Mouse (Mus musculus): ENCODE results near the gene Cpa2. TPM values are rescaled to one million over a fixed set of nuclear protein-coding genes. Genes with fewer than 3 reads are reported as not detected.

The Cpa2 gene
- polyA plus RNA-seq, 1 experiment from 2014 or later: 2.7 TPM

DNA sequence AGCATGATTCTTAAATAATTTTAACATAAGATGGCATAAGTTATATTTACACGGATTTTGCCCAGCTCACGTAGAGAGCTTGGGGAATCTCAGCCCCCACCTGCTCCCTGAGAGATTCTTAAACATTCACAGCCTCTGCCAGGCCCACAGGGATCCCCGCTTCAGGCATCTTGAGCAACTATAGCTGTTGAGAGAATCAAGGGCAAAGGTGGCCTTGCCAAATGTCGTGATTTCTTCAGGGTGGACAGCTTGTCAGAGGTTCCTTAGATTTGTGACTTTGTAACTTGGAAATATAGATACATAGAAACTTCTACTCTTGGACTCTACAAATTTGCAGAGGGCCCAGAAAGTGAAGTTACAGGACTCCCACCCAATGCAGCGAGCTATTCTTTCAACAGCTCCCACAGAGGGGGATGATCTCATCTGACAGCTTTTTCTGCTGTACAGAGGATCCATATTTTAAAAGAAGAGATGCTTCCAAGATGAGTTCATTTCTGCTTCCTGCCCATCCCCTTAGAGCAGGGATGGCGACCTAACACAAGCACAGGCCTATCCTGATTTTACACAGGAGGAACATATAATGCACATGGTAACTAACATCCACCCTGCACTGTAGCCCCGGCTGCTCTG is 12.1 kb downstream of the Cpa2 start:
- H3K36me3 ChIP-seq (ENCODE audit: control insufficient read depth, insufficient read depth): no peaks in the 10 kb centered on the region
- H3K9ac ChIP-seq (ENCODE audit: low read length): no peak overlapping the region
- H3K4me1 ChIP-seq (ENCODE audit: control insufficient read depth, insufficient read depth, low read length): peaks cover 20% of the 10 kb centered on the region
- WGBS: 69% methylated on average over 7 of the region's 7 CpGs
- H3K4me2 ChIP-seq (ENCODE audit: low read depth, low read length): no peak overlapping the region
- H3K4me3 ChIP-seq (ENCODE audit: low read length): no peak overlapping the region
- no peaks in the 10 kb centered on the region for H3K27me3 ChIP-seq (ENCODE audit: control insufficient read depth, insufficient read depth, low read length)
- no peak overlapping the region for H3K27ac ChIP-seq (ENCODE audit: low read length)
- no peak for ATAC-seq (replicated peaks; ENCODE audit: extremely low read depth, insufficient read depth, low FRiP score)
- no peaks in the 10 kb centered on the region for H3K9me3 ChIP-seq (replicated peaks; ENCODE audit: control insufficient read depth, low read length)

DNA sequence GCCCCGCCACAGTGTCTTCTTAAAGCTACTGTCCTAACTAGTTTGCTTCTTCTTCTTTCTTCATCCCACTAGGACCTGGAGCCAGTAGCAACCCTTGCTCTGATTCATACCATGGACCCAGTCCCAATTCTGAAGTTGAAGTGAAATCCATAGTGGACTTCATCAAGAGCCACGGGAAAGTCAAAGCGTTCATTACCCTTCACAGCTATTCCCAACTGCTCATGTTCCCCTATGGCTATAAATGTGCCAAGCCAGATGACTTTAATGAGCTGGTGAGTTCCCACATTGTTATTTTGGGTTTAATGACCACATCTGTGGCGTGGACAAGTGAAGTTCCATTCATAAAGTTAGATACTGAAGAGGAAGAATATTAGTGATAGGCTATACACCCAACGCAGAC is 12.7 kb downstream of the Cpa2 start:
- no peaks in the 10 kb centered on the region for H3K9me3 ChIP-seq (replicated peaks; ENCODE audit: control insufficient read depth, low read length)
- H3K4me2 ChIP-seq (ENCODE audit: low read depth, low read length): no peak overlapping the region
- peaks cover 18% of the 10 kb centered on the region for H3K4me1 ChIP-seq (ENCODE audit: control insufficient read depth, insufficient read depth, low read length)
- no peak for ATAC-seq (replicated peaks; ENCODE audit: extremely low read depth, insufficient read depth, low FRiP score)
- no peaks in the 10 kb centered on the region for H3K36me3 ChIP-seq (ENCODE audit: control insufficient read depth, insufficient read depth)
- H3K4me3 ChIP-seq (ENCODE audit: low read length): no peak overlapping the region
- no peak overlapping the region for H3K27ac ChIP-seq (ENCODE audit: low read length)
- 82% methylated on average over 5 of the region's 5 CpGs for WGBS
- H3K9ac ChIP-seq (ENCODE audit: low read length): no peak overlapping the region
- no peaks in the 10 kb centered on the region for H3K27me3 ChIP-seq (ENCODE audit: control insufficient read depth, insufficient read depth, low read length)

DNA sequence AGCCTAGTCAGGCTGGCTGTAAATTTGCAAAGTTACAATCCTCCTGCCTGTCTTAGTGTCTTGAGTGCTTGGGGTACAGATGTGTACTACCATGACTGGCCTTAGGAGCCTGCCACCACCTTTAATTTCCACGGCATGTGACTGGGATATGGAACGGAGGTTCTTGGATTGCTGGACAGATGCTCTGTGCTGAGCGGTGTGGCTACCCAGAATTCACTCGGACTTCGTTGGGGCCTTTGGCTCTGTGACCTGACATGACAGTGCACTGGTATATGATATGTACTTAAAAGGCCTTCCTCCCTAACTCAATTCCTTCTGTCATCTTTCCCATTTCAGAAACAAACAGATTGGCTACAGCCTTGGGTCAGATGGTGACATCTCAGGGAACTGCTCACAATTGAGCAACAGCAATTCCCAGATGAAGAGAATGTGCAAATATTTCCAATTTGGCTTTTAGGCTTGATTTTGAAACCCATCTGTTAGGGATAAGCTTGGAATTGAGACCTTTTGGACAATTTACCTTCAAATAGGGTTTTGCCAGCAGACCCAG is 13.3 kb downstream of the Cpa2 start:
- Histone ChIP-seq H3K27ac (ENCODE audit: low read length) (no peak overlapping the region), H3K9ac (ENCODE audit: low read length) (no peak overlapping the region), H3K27me3 (ENCODE audit: control insufficient read depth, insufficient read depth, low read length) (no peaks in the 10 kb centered on the region), H3K4me2 (ENCODE audit: low read depth, low read length) (no peak overlapping the region), H3K36me3 (ENCODE audit: control insufficient read depth, insufficient read depth) (no peaks in the 10 kb centered on the region), H3K9me3 (replicated peaks; ENCODE audit: control insufficient read depth, low read length) (no peaks in the 10 kb centered on the region), H3K4me1 (ENCODE audit: control insufficient read depth, insufficient read depth, low read length) (peaks cover 14% of the 10 kb centered on the region), H3K4me3 (ENCODE audit: low read length) (no peak overlapping the region)
- 82% methylated on average over 5 of the region's 5 CpGs for WGBS
- no peak for ATAC-seq (replicated peaks; ENCODE audit: extremely low read depth, insufficient read depth, low FRiP score)

DNA sequence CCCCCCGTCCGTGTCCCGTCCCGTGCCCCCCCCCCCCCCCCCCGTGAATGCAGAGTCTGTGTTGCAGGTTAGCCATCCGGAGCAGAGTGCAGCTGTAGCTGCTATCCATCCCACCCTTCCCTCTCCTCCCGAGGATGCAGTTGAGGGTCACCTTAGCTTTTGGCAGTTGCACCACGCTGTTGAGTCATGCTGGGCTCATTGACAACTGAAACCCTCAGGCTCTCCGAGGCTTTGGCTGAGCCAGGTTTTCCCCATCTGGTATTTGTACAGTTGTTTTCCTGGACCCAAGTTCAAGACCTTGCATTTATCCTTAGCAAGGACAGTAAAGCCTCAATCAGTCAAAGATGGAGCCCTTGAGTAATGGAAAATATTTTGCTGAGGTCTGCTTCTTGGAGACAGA is 14.7 kb downstream of the Cpa2 start:
- 0 out of 2 replicates have a peak overlapping the region, but pooled peaks have one; percentile 18 for H3K27ac ChIP-seq (ENCODE audit: low read length)
- 0 out of 2 replicates have a peak, but pooled peaks have one; percentile 30 for ATAC-seq (replicated peaks; ENCODE audit: extremely low read depth, insufficient read depth, low FRiP score)

DNA sequence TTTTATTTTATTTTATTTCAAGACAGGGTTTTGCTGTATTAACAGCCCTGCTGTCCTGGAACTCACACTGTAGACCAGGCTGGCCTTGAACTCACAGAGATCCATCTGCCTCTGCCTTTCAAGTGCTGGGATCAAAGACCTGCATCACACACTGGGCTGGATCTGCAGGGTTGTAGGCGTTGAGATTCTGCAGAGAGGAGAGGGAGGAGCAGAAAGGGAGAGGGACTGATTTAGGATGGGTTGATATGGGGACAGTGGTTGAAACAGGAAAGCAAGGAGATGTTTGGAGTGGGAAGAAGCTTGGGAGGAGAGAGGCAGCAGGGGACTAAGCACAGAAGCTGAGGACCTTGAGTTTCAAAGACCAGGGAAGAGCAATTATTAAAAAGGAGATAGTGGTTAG is 18.3 kb downstream of the Cpa2 start:
- Histone ChIP-seq H3K9ac (ENCODE audit: low read length) (no peak overlapping the region), H3K4me3 (ENCODE audit: low read length) (no peak overlapping the region), H3K36me3 (ENCODE audit: control insufficient read depth, insufficient read depth) (no peaks in the 10 kb centered on the region), H3K9me3 (replicated peaks; ENCODE audit: control insufficient read depth, low read length) (no peaks in the 10 kb centered on the region), H3K27ac (ENCODE audit: low read length) (no peak overlapping the region), H3K4me1 (ENCODE audit: control insufficient read depth, insufficient read depth, low read length) (peaks cover 15% of the 10 kb centered on the region), H3K4me2 (ENCODE audit: low read depth, low read length) (no peak overlapping the region), H3K27me3 (ENCODE audit: control insufficient read depth, insufficient read depth, low read length) (no peaks in the 10 kb centered on the region)
- ATAC-seq (replicated peaks; ENCODE audit: extremely low read depth, insufficient read depth, low FRiP score): no peak
- WGBS: 59% methylated on average over 1 of the region's 1 CpGs

More for the DNA sequence above, 14.7 kb downstream of the Cpa2 start:
- no peaks in the 10 kb centered on the region for H3K9me3 ChIP-seq (replicated peaks; ENCODE audit: control insufficient read depth, low read length)
- H3K4me1 ChIP-seq (ENCODE audit: control insufficient read depth, insufficient read depth, low read length): peaks cover 14% of the 10 kb centered on the region
- H3K9ac ChIP-seq (ENCODE audit: low read length): no peak overlapping the region
- H3K36me3 ChIP-seq (ENCODE audit: control insufficient read depth, insufficient read depth): no peaks in the 10 kb centered on the region
- no peak overlapping the region for H3K4me2 ChIP-seq (ENCODE audit: low read depth, low read length)
- WGBS: 8% methylated on average over 6 of the region's 9 CpGs
- no peak overlapping the region for H3K4me3 ChIP-seq (ENCODE audit: low read length)
- no peaks in the 10 kb centered on the region for H3K27me3 ChIP-seq (ENCODE audit: control insufficient read depth, insufficient read depth, low read length)

DNA sequence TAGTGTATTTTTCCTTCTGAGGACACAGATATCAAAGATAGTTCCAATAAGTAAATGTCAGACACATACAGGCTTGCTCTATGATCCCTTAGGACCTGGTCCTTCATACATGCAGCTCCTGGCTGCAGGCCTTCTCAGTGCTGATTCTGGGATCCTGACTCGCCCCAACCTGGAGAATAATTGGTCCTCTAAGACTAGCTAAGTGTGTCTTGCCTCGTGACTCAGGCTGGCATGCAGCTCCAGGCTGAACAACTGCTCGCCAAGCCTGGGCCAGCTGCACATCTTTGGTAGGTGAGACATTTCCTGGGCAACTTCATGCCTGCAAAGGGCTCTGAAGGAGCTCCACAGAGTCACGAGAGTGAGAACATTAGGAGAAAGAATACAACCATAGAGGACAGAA is 20.8 kb downstream of the Cpa2 start:
- Histone ChIP-seq H3K4me2 (ENCODE audit: low read depth, low read length) (no peak overlapping the region), H3K27ac (ENCODE audit: low read length) (no peak overlapping the region), H3K9me3 (replicated peaks; ENCODE audit: control insufficient read depth, low read length) (no peaks in the 10 kb centered on the region), H3K27me3 (ENCODE audit: control insufficient read depth, insufficient read depth, low read length) (no peaks in the 10 kb centered on the region), H3K9ac (ENCODE audit: low read length) (no peak overlapping the region), H3K36me3 (ENCODE audit: control insufficient read depth, insufficient read depth) (no peaks in the 10 kb centered on the region), H3K4me1 (ENCODE audit: control insufficient read depth, insufficient read depth, low read length) (0 out of 2 replicates have a peak, but pooled peaks cover 7% of the 10 kb centered on the region), H3K4me3 (ENCODE audit: low read length) (no peak overlapping the region)
- WGBS: 67% methylated on average over 4 of the region's 4 CpGs
- no peak for ATAC-seq (replicated peaks; ENCODE audit: extremely low read depth, insufficient read depth, low FRiP score)

DNA sequence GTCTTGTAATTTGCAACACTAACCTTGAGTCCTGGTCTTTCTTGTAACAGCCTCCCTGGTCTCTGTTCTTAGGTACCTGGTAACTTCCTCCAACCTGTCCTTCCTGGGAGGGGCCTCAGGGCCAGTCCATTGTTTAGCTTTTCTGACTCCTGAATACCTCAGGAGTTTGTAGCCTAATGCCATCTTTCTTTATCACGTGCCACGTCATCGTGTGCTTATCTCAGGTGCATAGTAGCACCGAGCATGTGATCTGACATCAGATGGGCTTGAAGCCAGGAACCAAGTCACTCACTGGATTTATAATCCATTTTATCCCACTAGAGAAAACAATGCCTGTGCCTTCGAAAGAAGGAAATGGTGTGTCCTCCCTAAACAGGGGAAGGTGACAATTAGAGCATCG is 22.2 kb downstream of the Cpa2 start:
- peaks cover 12% of the 10 kb centered on the region; the same call in 1 of the 2 replicates for H3K4me1 ChIP-seq (ENCODE audit: control insufficient read depth, insufficient read depth, low read length)
- H3K27ac ChIP-seq (ENCODE audit: low read length): no peak overlapping the region
- no peak overlapping the region for H3K4me3 ChIP-seq (ENCODE audit: low read length)
- no peak overlapping the region for H3K4me2 ChIP-seq (ENCODE audit: low read depth, low read length)
- H3K9me3 ChIP-seq (replicated peaks; ENCODE audit: control insufficient read depth, low read length): no peaks in the 10 kb centered on the region
- H3K27me3 ChIP-seq (ENCODE audit: control insufficient read depth, insufficient read depth, low read length): no peaks in the 10 kb centered on the region
- ATAC-seq (replicated peaks; ENCODE audit: extremely low read depth, insufficient read depth, low FRiP score): no peak
- H3K36me3 ChIP-seq (ENCODE audit: control insufficient read depth, insufficient read depth): no peaks in the 10 kb centered on the region
- 55% methylated on average over 6 of the region's 6 CpGs for WGBS
- no peak overlapping the region for H3K9ac ChIP-seq (ENCODE audit: low read length)

DNA sequence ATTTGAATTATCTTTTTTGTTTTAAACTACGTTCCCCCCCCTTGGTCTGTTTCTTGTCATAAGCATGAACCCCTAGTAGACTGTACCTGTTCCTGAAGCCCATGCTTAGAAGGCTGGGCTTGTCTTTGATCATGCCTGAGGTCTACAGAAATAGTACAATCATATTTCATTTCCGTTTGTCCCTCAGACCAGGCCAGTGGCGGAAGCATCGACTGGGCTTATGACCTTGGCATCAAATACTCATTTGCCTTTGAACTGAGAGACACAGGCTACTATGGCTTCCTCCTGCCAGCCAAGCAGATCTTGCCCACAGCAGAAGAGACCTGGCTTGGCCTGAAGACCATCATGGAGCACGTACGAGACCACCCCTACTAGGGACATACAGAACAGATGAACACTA is 22.7 kb downstream of the Cpa2 start:
- no peak for ATAC-seq (replicated peaks; ENCODE audit: extremely low read depth, insufficient read depth, low FRiP score)
- Histone ChIP-seq H3K27me3 (ENCODE audit: control insufficient read depth, insufficient read depth, low read length) (no peaks in the 10 kb centered on the region), H3K36me3 (ENCODE audit: control insufficient read depth, insufficient read depth) (no peaks in the 10 kb centered on the region), H3K4me2 (ENCODE audit: low read depth, low read length) (no peak overlapping the region), H3K27ac (ENCODE audit: low read length) (no peak overlapping the region), H3K9ac (ENCODE audit: low read length) (no peak overlapping the region), H3K4me3 (ENCODE audit: low read length) (no peak overlapping the region), H3K4me1 (ENCODE audit: control insufficient read depth, insufficient read depth, low read length) (peaks cover 12% of the 10 kb centered on the region; the same call in 1 of the 2 replicates), H3K9me3 (replicated peaks; ENCODE audit: control insufficient read depth, low read length) (no peaks in the 10 kb centered on the region)
- WGBS: 84% methylated on average over 6 of the region's 6 CpGs

DNA sequence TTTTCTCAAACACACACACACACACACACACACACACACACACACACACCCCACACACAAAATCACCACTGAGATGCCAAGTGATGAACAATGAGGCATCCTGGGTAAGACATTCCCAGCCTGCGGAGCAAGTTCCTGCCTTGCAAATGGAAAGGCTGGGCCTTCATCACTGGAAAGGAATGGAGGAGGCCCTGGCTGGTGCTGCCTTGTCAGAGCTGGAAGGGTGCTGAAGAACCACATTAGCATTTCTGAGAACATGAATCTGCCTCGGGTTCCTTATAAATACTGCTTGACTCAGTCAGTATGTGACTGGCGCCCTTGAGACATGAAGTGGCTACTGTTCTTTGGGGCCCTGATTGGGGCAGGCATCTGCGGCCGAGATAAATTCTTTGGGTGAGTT is 26.7 kb downstream of the Cpa2 start, which contains the start of gene Cpa4:
Gene Cpa4, plus strand, starts transcription at position 301 of the 400 bp plus-strand sequence.
- ATAC-seq (replicated peaks; ENCODE audit: extremely low read depth, insufficient read depth, low FRiP score): no peak
- peaks cover 27% of the 10 kb centered on the region for H3K4me1 ChIP-seq (ENCODE audit: control insufficient read depth, insufficient read depth, low read length)
- no peaks in the 10 kb centered on the region for H3K27me3 ChIP-seq (ENCODE audit: control insufficient read depth, insufficient read depth, low read length)
- 62% methylated on average over 5 of the region's 5 CpGs for WGBS
- no peak within 1 kb of the TSS for H3K27ac ChIP-seq (ENCODE audit: low read length)
- no peak within 1 kb of the TSS for H3K4me3 ChIP-seq (ENCODE audit: low read length)
- H3K9ac ChIP-seq (ENCODE audit: low read length): no peak within 1 kb of the TSS
- no peak within 1 kb of the TSS for H3K4me2 ChIP-seq (ENCODE audit: low read depth, low read length)
- H3K9me3 ChIP-seq (replicated peaks; ENCODE audit: control insufficient read depth, low read length): no peaks in the 10 kb centered on the region
- no peaks in the 10 kb centered on the region for H3K36me3 ChIP-seq (ENCODE audit: control insufficient read depth, insufficient read depth)

Measured in heart, embryonic 16.5 days (tissue).